Mouse (Mus musculus): ENCODE data around the gene Piwil4.
"Not testable (repeated sequence)": the region's sequence is repeated elsewhere in the genome, so short reads cannot be mapped to it uniquely, and the experiment has no call there.

Piwil4 gene

GRCm38 (mm10) chr9:14726629-14727028 lies 13.9 kb downstream of the Piwil4 start:
- ATAC-seq (ENCODE audit: insufficient number of reproducible peaks, low FRiP score, low TSS enrichment) = no peak

- ATAC-seq (ENCODE audit: insufficient number of reproducible peaks, low FRiP score, low TSS enrichment) = no peak
Measured at GRCm38 (mm10) chr9:14726005-14726404, 14.5 kb downstream of the Piwil4 start.

- ATAC-seq (ENCODE audit: insufficient number of reproducible peaks, low FRiP score, low TSS enrichment) = no peak
Measured at GRCm38 (mm10) chr9:14724755-14725420, 15.6 kb downstream of the Piwil4 start.

GRCm38 (mm10) chr9:14721610-14722009 lies 18.9 kb downstream of the Piwil4 start:
- no peak for ATAC-seq (ENCODE audit: insufficient number of reproducible peaks, low FRiP score, low TSS enrichment)

GRCm38 (mm10) chr9:14720384-14720783 lies 20.1 kb downstream of the Piwil4 start:
- ATAC-seq (ENCODE audit: insufficient number of reproducible peaks, low FRiP score, low TSS enrichment) = no peak

- ATAC-seq (ENCODE audit: insufficient number of reproducible peaks, low FRiP score, low TSS enrichment) = no peak
Measured at GRCm38 (mm10) chr9:14718332-14718691, 22.2 kb downstream of the Piwil4 start.

- ATAC-seq (ENCODE audit: insufficient number of reproducible peaks, low FRiP score, low TSS enrichment) = no peak
Measured at GRCm38 (mm10) chr9:14717689-14718331, 22.7 kb downstream of the Piwil4 start.

GRCm38 (mm10) chr9:14715258-14715657 lies 25.3 kb downstream of the Piwil4 start:
- ATAC-seq (ENCODE audit: insufficient number of reproducible peaks, low FRiP score, low TSS enrichment) = no peak

GRCm38 (mm10) chr9:14710910-14711309 lies 29.6 kb downstream of the Piwil4 start:
- ATAC-seq (ENCODE audit: insufficient number of reproducible peaks, low FRiP score, low TSS enrichment) = no peak

- ATAC-seq (ENCODE audit: insufficient number of reproducible peaks, low FRiP score, low TSS enrichment) = no peak
Measured at GRCm38 (mm10) chr9:14705321-14706162, 35.0 kb downstream of the Piwil4 start.

GRCm38 (mm10) chr9:14700795-14701194 lies 39.7 kb downstream of the Piwil4 start:
- ATAC-seq (ENCODE audit: insufficient number of reproducible peaks, low FRiP score, low TSS enrichment) = not testable (repeated sequence)

- ATAC-seq (ENCODE audit: insufficient number of reproducible peaks, low FRiP score, low TSS enrichment) = 0 out of 2 replicates have a peak, but pooled peaks have one; percentile 27
Measured at GRCm38 (mm10) chr9:14699288-14699640, 41.3 kb downstream of the Piwil4 start.

- peak; percentile 81; the same call in 1 of the 2 replicates for ATAC-seq (ENCODE audit: insufficient number of reproducible peaks, low FRiP score, low TSS enrichment)
Measured at GRCm38 (mm10) chr9:14698582-14699287, 41.8 kb downstream of the Piwil4 start.

- no peak for ATAC-seq (ENCODE audit: insufficient number of reproducible peaks, low FRiP score, low TSS enrichment)
Measured at GRCm38 (mm10) chr9:14697903-14698302, 42.6 kb downstream of the Piwil4 start.

GRCm38 (mm10) chr9:14689376-14690108 lies 51.0 kb downstream of the Piwil4 start:
- no peak for ATAC-seq (ENCODE audit: insufficient number of reproducible peaks, low FRiP score, low TSS enrichment)

GRCm38 (mm10) chr9:14684363-14684762 lies 56.2 kb downstream of the Piwil4 start:
- ATAC-seq (ENCODE audit: insufficient number of reproducible peaks, low FRiP score, low TSS enrichment) = no peak

GRCm38 (mm10) chr9:14682741-14683140 lies 57.8 kb downstream of the Piwil4 start:
- no peak for ATAC-seq (ENCODE audit: insufficient number of reproducible peaks, low FRiP score, low TSS enrichment)

GRCm38 (mm10) chr9:14680584-14680983 lies 59.9 kb downstream of the Piwil4 start:
- ATAC-seq (ENCODE audit: insufficient number of reproducible peaks, low FRiP score, low TSS enrichment) = no peak

GRCm38 (mm10) chr9:14675707-14676691 lies 64.5 kb downstream of the Piwil4 start:
- no peak for ATAC-seq (ENCODE audit: insufficient number of reproducible peaks, low FRiP score, low TSS enrichment)
